Mouse (Mus musculus) G1E (cell line): ENCODE measurements at regions not wholly inside any gene's neighbourhood (a gene's known extent, or its start where the extent isn't known, plus 50 kb on each side); places are given as distances from the start of the nearest gene placed in this dataset.
"Not testable (repeated sequence)": the region's sequence is repeated elsewhere in the genome, so short reads cannot be mapped to it uniquely, and the experiment has no call there.

Experiments used
- CTCF ChIP-seq: IDR thresholded peaks from 2 replicates; pipeline ENCODE4 v1.5.1; 2012; ENCODE audit warnings: low read depth, low read length, inconsistent platforms, mixed read lengths
- GATA1 ChIP-seq: IDR thresholded peaks from 2 replicates; pipeline ENCODE4 v1.6.1; 2012; ENCODE audit warnings: borderline replicate concordance, low read length, inconsistent platforms, mixed read lengths
- GATA2 ChIP-seq: IDR thresholded peaks from 2 replicates; pipeline ENCODE4 v1.6.1; 2012; ENCODE audit warnings: low read depth, low read length, inconsistent platforms, borderline replicate concordance
- POLR2AphosphoS5 ChIP-seq: IDR thresholded peaks from 2 replicates; pipeline ENCODE4 v1.6.1; 2012; ENCODE audit warnings: low read depth, low read length, inconsistent platforms; ENCODE audit not compliant: insufficient replicate concordance
- TAL1 ChIP-seq: conservative IDR thresholded peaks from 2 replicates; pipeline ENCODE4 v1.6.1; 2012; ENCODE audit warnings: low read depth, low read length, inconsistent platforms, mixed read lengths

- TF ChIP-seq GATA1, CTCF, TAL1, POLR2AphosphoS5, GATA2: not testable (repeated sequence)
These were observed 1607.9 kb downstream of the Kcnt2 start for GRCm38 (mm10) chr1:141853841-141854240.
